Mouse (Mus musculus) heart, embryonic 14.5 days (tissue): ENCODE measurements around the gene Zfp444. TPM values are rescaled to one million over a fixed set of nuclear protein-coding genes. Genes with fewer than 3 reads are reported as not detected.

ENCODE experiments used
- ATAC-seq: fragments of 200-750 bp; cut with Nextera tagmentation; 2 replicates; pipeline ENCODE4 v1.8.0; 2017; ENCODE audit warnings: low read depth, moderate TSS enrichment; ENCODE audit not compliant: insufficient number of reproducible peaks, insufficient read depth, low FRiP score
- H3K27ac ChIP-seq, 2 experiments: fragments of 200-500 bp in 1 of 2; fragments of 300-500 bp in 1 of 2; sonication (generic) in 1 of 2; replicated peaks in 1 of 2; 2 replicates each; pipeline ENCODE4 v1.5.1; 2012 to 2014; ENCODE audit warnings: low read depth in 2 of 2, low read length in 2 of 2, control low read depth in 1 of 2, mild to moderate bottlenecking in 1 of 2, mixed read lengths in 1 of 2; ENCODE audit not compliant: control insufficient read depth in 1 of 2, insufficient read depth in 1 of 2
- H3K27me3 ChIP-seq: fragments of 300-500 bp; sonication (generic); 2 replicates; pipeline ENCODE4 v1.6.1; 2014; ENCODE audit warnings: mild to moderate bottlenecking, low read length, control low read depth; ENCODE audit not compliant: control insufficient read depth, insufficient read depth
- H3K36me3 ChIP-seq: fragments of 300-500 bp; sonication (generic); 2 replicates; pipeline ENCODE4 v1.6.1; 2014; ENCODE audit warnings: mild to moderate bottlenecking, control low read depth, low read length, mixed read lengths; ENCODE audit not compliant: control insufficient read depth, insufficient read depth
- H3K4me1 ChIP-seq, 2 experiments: fragments of 200-500 bp in 1 of 2; fragments of 300-500 bp in 1 of 2; sonication (generic) in 1 of 2; 2 replicates each; pipeline ENCODE4 v1.6.1; 2012 to 2014; ENCODE audit warnings: low read length in 2 of 2, control low read depth in 1 of 2, mixed read lengths in 1 of 2; ENCODE audit not compliant: control insufficient read depth in 2 of 2, insufficient read depth in 2 of 2
- H3K4me2 ChIP-seq: fragments of 300-500 bp; sonication (generic); 2 replicates; pipeline ENCODE4 v1.6.1; 2014; ENCODE audit warnings: mild to moderate bottlenecking, low read length
- H3K4me3 ChIP-seq, 2 experiments: fragments of 200-500 bp in 1 of 2; fragments of 300-500 bp in 1 of 2; sonication (generic) in 1 of 2; 2 replicates each; pipeline ENCODE4 v1.5.1; 2012 to 2014; ENCODE audit warnings: low read length in 2 of 2, mild to moderate bottlenecking in 2 of 2, control low read depth in 1 of 2, low read depth in 1 of 2, moderate library complexity in 1 of 2; ENCODE audit not compliant: control insufficient read depth in 1 of 2, insufficient read depth in 1 of 2
- H3K9ac ChIP-seq: fragments of 300-500 bp; sonication (generic); 2 replicates; pipeline ENCODE4 v1.6.1; 2014; ENCODE audit warnings: mild to moderate bottlenecking, low read length
- H3K9me3 ChIP-seq: fragments of 300-500 bp; sonication (generic); 2 replicates; pipeline ENCODE4 v1.6.1; 2016; ENCODE audit warnings: low read length, control low read depth; ENCODE audit not compliant: control insufficient read depth
- WGBS: fragments of 180-500 bp; shearing (Covaris S2); extraction: QIAGEN DNeasy Blood & Tissue Kit; methylation state at CpG from one replicate; pipeline ENCODE4 v1.1.7; 2014; 5-methylcytosine and 5-hydroxymethylcytosine counted together
- polyA plus RNA-seq: library from polyadenylated mRNA; unstranded; fragments of >200 nt; fragmentation: Nextera tagmentation; extraction: Ambion mirVana; gene quantifications from 2 replicates; pipeline ENCODE4 v1.2.1, GENCODE M21; 2014

Gene Zfp444
- polyA plus RNA-seq, 1 experiment from 2014 or later = 29.3 TPM

DNA sequence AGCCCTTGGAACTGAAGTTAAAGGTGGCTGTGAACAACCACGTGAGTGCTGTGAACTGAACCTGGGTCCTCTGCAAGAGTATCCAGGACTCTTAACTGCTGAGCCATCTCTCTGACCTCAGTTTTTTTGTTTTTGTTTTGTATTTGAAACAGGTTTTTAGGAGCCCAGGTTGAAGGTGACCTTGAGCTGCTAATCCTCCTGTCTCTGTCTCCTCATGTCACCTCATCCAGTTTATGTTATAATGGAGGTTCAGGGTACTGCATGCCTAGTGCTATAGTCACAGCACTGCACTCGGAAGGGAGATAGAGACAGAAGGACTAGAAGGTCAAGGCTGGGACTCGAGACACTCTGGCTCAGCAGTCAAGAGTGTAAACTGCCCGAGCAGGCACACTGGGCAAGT lies 9.9 kb upstream of the Zfp444 start:
- H3K27me3 ChIP-seq = no peaks in the 10 kb centered on the region
- H3K27ac ChIP-seq = no peak overlapping the region
- WGBS = 65% methylated on average over 4 of the region's 4 CpGs
- H3K4me3 ChIP-seq = no peak overlapping the region
- no peak overlapping the region for H3K9ac ChIP-seq
- H3K4me2 ChIP-seq = no peak overlapping the region
- ATAC-seq = no peak
- 0 out of 4 replicates have a peak, but pooled peaks cover 0 to 3% of the 10 kb centered on the region in 2 experiments for H3K4me1 ChIP-seq
- H3K9me3 ChIP-seq = no peaks in the 10 kb centered on the region
- H3K36me3 ChIP-seq = no peaks in the 10 kb centered on the region

DNA sequence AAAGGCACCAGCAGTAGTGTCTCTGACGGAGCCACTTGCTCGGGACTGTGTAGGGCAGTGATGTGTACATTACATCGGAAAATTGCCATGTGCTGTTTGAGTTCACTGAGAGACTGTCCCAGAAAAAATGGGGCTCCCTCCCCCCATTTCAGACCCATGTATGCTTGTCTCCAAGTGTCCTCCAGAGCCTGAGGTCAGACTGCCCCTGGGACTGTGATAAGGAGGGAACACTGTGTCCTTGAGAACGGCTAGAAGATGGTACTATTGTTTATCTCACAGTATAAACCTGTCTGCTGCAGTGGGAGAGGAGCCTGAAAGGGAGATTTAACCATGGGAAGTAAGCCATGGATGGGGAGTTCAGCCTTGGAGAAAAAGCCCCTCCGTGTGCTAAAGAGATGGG lies 7.4 kb upstream of the Zfp444 start:
- Histone ChIP-seq H3K4me2 (no peak overlapping the region), H3K27ac (no peak overlapping the region), H3K27me3 (no peaks in the 10 kb centered on the region), H3K4me3 (no peak overlapping the region), H3K9me3 (no peaks in the 10 kb centered on the region), H3K36me3 (no peaks in the 10 kb centered on the region), H3K9ac (no peak overlapping the region), H3K4me1 (no peaks in the 10 kb centered on the region)
- WGBS = 50% methylated on average over 5 of the region's 5 CpGs
- no peak for ATAC-seq

DNA sequence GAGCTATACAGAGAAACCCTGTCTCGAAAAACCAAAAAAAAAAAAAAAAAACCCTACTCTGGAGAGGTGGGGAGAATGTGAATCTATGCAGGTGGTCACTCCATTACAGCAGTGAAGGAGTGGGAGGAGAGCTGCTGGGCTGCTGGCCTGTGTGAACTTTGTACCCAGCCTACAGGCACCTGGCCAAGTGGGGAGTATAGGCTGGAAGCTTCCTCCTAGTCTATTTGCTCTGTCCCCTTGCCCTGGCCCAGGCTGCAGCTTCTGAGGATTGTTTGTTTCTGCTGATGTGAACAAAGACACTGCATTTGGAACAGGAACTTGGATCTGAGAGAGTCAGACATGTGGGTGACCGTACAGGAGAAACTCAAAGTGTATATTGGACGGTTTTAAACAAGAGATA lies 2.6 kb upstream of the Zfp444 start:
- H3K27ac ChIP-seq = no peak overlapping the region
- WGBS = 62% methylated on average over 3 of the region's 3 CpGs
- no peak overlapping the region for H3K9ac ChIP-seq
- no peak overlapping the region for H3K4me2 ChIP-seq
- H3K4me3 ChIP-seq = no peak overlapping the region
- peaks cover 2 to 11% of the 10 kb centered on the region in 2 experiments; a peak in 3 of 4 replicates for H3K4me1 ChIP-seq
- no peaks in the 10 kb centered on the region for H3K27me3 ChIP-seq
- H3K9me3 ChIP-seq = no peaks in the 10 kb centered on the region
- H3K36me3 ChIP-seq = no peaks in the 10 kb centered on the region
- no peak for ATAC-seq

DNA sequence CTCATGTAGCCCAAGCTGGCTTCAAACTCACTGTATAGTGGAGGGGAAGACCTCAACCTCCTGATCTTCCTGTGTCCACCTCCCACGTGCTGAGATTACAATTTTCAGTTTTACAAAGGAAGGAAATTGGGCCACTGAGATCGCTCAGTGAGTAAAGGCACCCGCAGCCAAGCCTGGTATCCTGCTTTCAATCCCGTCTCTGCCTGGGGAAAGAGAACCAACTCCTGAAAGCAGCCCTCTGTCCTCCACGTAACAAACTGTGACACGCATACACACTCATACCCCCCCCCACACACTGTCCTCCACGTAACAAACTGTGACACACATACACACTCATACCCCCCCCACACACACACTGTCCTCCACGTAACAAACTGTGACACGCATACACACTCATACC lies 1.6 kb upstream of the Zfp444 start:
- no peaks in the 10 kb centered on the region for H3K36me3 ChIP-seq
- peaks cover 4 to 19% of the 10 kb centered on the region in 2 experiments for H3K4me1 ChIP-seq
- ATAC-seq = no peak
- H3K4me2 ChIP-seq = no peak overlapping the region
- no peak overlapping the region for H3K9ac ChIP-seq
- H3K27ac ChIP-seq = no peak overlapping the region
- 76% methylated on average over 9 of the region's 9 CpGs for WGBS
- H3K4me3 ChIP-seq = no peak overlapping the region
- no peaks in the 10 kb centered on the region for H3K27me3 ChIP-seq
- no peaks in the 10 kb centered on the region for H3K9me3 ChIP-seq

DNA sequence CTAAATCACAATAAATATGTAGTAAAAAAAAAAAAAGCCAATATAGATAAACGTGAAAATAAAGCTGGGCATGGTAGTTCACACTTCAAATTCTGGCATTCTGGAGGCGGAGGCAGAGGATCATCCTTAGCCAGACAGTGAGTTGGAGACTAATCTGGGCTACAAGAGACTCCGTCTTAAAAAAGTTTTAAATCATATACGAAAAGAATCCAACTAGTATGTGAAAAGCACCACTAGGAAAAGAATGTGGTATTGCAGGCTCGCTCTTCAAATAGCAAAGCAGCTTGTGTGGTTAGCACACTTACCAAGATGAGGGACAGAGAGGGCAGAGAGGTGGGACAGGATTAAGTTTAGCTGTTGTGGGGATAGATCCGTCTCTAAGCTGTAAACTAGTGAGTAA lies 1.2 kb upstream of the Zfp444 start:
- no peaks in the 10 kb centered on the region for H3K9me3 ChIP-seq
- peaks cover 2% of the 10 kb centered on the region for H3K36me3 ChIP-seq
- 47% methylated on average over 6 of the region's 6 CpGs for WGBS
- peak overlapping the region; percentile 87 for H3K9ac ChIP-seq
- peak overlapping the region in 1 of 2 experiments; percentile 71; a peak in 1 of 4 replicates for H3K4me3 ChIP-seq
- ATAC-seq = no peak
- peak overlapping the region in 1 of 2 experiments; percentile 63; a peak in 1 of 4 replicates for H3K27ac ChIP-seq
- H3K4me2 ChIP-seq = peak overlapping the region; percentile 99
- H3K27me3 ChIP-seq = no peaks in the 10 kb centered on the region
- peaks cover 4 to 19% of the 10 kb centered on the region in 2 experiments for H3K4me1 ChIP-seq

DNA sequence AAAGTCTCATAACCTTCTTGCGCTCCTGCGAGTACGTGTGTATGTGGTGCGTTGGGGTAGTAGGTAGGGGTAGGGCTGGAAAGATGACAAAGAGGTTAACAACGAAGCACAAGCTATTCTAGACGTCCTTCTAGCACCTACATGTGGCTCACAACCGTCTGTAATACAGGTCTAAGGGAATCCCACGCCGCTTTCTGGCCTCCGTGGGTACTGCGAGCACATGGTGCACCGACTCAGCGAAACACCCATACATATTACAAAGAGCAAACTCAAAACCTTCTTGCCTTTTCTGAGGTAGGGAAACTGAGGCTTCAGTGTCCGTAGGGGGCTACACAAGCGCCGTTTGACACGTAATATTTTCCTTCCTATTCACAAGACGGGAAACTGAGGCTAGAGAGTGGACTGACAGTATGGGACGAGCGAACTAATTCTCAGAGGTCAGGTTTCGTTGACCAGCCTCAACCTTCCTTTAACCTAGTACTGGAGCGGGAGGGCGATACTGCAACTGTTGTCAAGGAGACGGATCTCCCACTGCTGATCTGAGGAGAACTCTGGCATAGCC lies 501 bp upstream of the Zfp444 start:
- Histone ChIP-seq H3K27ac (peak overlapping the region; percentile 63 to 82), H3K4me3 (peak overlapping the region; percentile 71 to 73), H3K9ac (peak overlapping the region; percentile 87), H3K4me2 (peak overlapping the region; percentile 99), H3K36me3 (peaks cover 3% of the 10 kb centered on the region), H3K27me3 (no peaks in the 10 kb centered on the region), H3K4me1 (peaks cover 4 to 19% of the 10 kb centered on the region in 2 experiments), H3K9me3 (no peaks in the 10 kb centered on the region)
- ATAC-seq = peak; percentile 41; the same call in 1 of the 2 replicates
- WGBS = under 1% methylated on average over 24 of the region's 24 CpGs

DNA sequence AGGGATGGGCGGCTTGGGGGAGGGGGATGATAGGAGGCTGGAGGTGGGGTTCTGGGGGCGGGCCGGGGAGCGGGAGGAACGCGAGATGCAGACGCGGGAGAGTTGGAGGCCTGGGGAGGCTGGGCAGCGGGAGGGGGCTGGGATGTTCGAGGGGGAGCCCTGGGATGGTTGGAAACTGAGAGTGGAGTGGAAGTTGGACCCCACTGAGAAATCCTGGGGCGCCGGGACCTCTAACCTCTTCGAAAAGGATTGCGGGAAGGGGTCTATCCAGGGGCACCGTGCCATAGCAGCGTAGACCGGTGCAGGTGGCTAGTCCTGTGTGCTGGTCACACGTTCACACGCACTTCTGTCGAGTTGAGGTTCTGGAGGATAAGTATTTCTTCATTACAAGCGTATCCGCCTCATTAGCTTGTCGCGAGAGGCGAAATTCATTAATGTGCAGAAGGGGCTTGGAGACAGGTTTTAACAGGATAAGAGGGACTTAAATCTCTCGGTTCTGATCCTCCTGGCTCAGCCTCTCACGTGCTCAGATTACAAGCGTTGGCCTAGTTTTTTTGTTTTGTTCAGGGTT lies 733 bp downstream of the Zfp444 start:
- H3K36me3 ChIP-seq = peaks cover 9% of the 10 kb centered on the region
- ATAC-seq = peak; percentile 6
- peak overlapping the region; percentile 39 to 63; a peak in 3 of 4 replicates for H3K27ac ChIP-seq
- H3K4me1 ChIP-seq = peaks cover 4 to 19% of the 10 kb centered on the region in 2 experiments
- no peaks in the 10 kb centered on the region for H3K27me3 ChIP-seq
- H3K4me2 ChIP-seq = peak overlapping the region; percentile 99
- peak overlapping the region; percentile 71 to 73 for H3K4me3 ChIP-seq
- H3K9me3 ChIP-seq = no peaks in the 10 kb centered on the region
- H3K9ac ChIP-seq = peak overlapping the region; percentile 87
- WGBS = 2% methylated on average over 27 of the region's 28 CpGs
